Mouse (Mus musculus): ENCODE measurements around the gene Coq2. TPM values are rescaled to one million over a fixed set of nuclear protein-coding genes. Genes with fewer than 3 reads are reported as not detected.

The Coq2 gene
- total RNA-seq, 1 experiment, result 27.4 TPM

- Histone ChIP-seq H3K9me3 (ENCODE audit: control insufficient read depth, insufficient read depth, low read depth, low read length) (no peaks in the 10 kb centered on the region), H3K27ac (ENCODE audit: insufficient read depth, low read depth, low read length, poor library complexity, severe bottlenecking) (no peak overlapping the region), H3K4me3 (ENCODE audit: insufficient read depth in 1 of 2, low read depth in 1 of 2, low read length in 2 of 2, poor library complexity in 1 of 2, severe bottlenecking in 1 of 2) (no peak overlapping the region), H3K36me3 (ENCODE audit: control insufficient read depth, insufficient read depth, low read length, poor library complexity, severe bottlenecking) (no peaks in the 10 kb centered on the region), H3K4me1 (ENCODE audit: control insufficient read depth in 2 of 2, insufficient read depth in 2 of 2, low read length in 2 of 2, poor library complexity in 1 of 2) (no peaks in the 10 kb centered on the region), H3K9ac (ENCODE audit: insufficient read depth, low read depth, low read length, poor library complexity, severe bottlenecking) (no peak overlapping the region)
- in situ Hi-C loops (cut with MboI; ENCODE audit: low sequenced_read_pairs in 2 of 2, unreplicated experiment in 2 of 2), result no loop called here
- TF ChIP-seq HCFC1 (IDR thresholded peaks at IDR 0.05; ENCODE audit: borderline replicate concordance, insufficient read depth, low read length) (no peak), CHD2 (IDR thresholded peaks at IDR 0.05; ENCODE audit: low read depth, low read length) (no peak), ZNF384 (IDR thresholded peaks at IDR 0.05; ENCODE audit: low read depth, low read length) (no peak), MAFK (IDR thresholded peaks at IDR 0.05; ENCODE audit: insufficient read depth, low read depth, low read length) (no peak), ZC3H11A (IDR thresholded peaks at IDR 0.05; ENCODE audit: borderline replicate concordance, low read depth, low read length) (no peak)
- DNase-seq (ENCODE audit: low read depth, low spot score), result no peak
Measured at GRCm38 (mm10) chr5:100621876-100622508, 52.9 kb downstream of the Coq2 start.

GRCm38 (mm10) chr5:100620952-100621351, 54.0 kb downstream of the Coq2 start:
- no peak overlapping the region for H3K9ac ChIP-seq (ENCODE audit: insufficient read depth, low read depth, low read length, poor library complexity, severe bottlenecking)
- no peaks in the 10 kb centered on the region for H3K9me3 ChIP-seq (ENCODE audit: control insufficient read depth, insufficient read depth, low read depth, low read length)
- no peak for DNase-seq (ENCODE audit: low read depth, low spot score)
- in situ Hi-C loops (cut with MboI; ENCODE audit: low sequenced_read_pairs in 2 of 2, unreplicated experiment in 2 of 2), result no loop called here
- H3K4me1 ChIP-seq (ENCODE audit: control insufficient read depth in 2 of 2, insufficient read depth in 2 of 2, low read length in 2 of 2, poor library complexity in 1 of 2), result no peaks in the 10 kb centered on the region
- no peak for TF ChIP-seq ZNF384 (IDR thresholded peaks at IDR 0.05; ENCODE audit: low read depth, low read length)
- TF ChIP-seq MAFK (IDR thresholded peaks at IDR 0.05; ENCODE audit: insufficient read depth, low read depth, low read length), result no peak
- no peak for TF ChIP-seq HCFC1 (IDR thresholded peaks at IDR 0.05; ENCODE audit: borderline replicate concordance, insufficient read depth, low read length)
- H3K36me3 ChIP-seq (ENCODE audit: control insufficient read depth, insufficient read depth, low read length, poor library complexity, severe bottlenecking), result no peaks in the 10 kb centered on the region
- no peak overlapping the region for H3K4me3 ChIP-seq (ENCODE audit: insufficient read depth in 1 of 2, low read depth in 1 of 2, low read length in 2 of 2, poor library complexity in 1 of 2, severe bottlenecking in 1 of 2)
- H3K27ac ChIP-seq (ENCODE audit: insufficient read depth, low read depth, low read length, poor library complexity, severe bottlenecking), result no peak overlapping the region

- Histone ChIP-seq H3K4me1 (ENCODE audit: control insufficient read depth in 2 of 2, insufficient read depth in 2 of 2, low read length in 2 of 2, poor library complexity in 1 of 2) (no peaks in the 10 kb centered on the region), H3K9me3 (ENCODE audit: control insufficient read depth, insufficient read depth, low read depth, low read length) (no peaks in the 10 kb centered on the region), H3K9ac (ENCODE audit: insufficient read depth, low read depth, low read length, poor library complexity, severe bottlenecking) (no peak overlapping the region), H3K36me3 (ENCODE audit: control insufficient read depth, insufficient read depth, low read length, poor library complexity, severe bottlenecking) (no peaks in the 10 kb centered on the region), H3K4me3 (ENCODE audit: insufficient read depth in 1 of 2, low read depth in 1 of 2, low read length in 2 of 2, poor library complexity in 1 of 2, severe bottlenecking in 1 of 2) (no peak overlapping the region), H3K27ac (ENCODE audit: insufficient read depth, low read depth, low read length, poor library complexity, severe bottlenecking) (no peak overlapping the region)
- TF ChIP-seq MAFK (IDR thresholded peaks at IDR 0.05; ENCODE audit: insufficient read depth, low read depth, low read length) (no peak), ZNF384 (IDR thresholded peaks at IDR 0.05; ENCODE audit: low read depth, low read length) (no peak), ZC3H11A (IDR thresholded peaks at IDR 0.05; ENCODE audit: borderline replicate concordance, low read depth, low read length) (no peak), HCFC1 (IDR thresholded peaks at IDR 0.05; ENCODE audit: borderline replicate concordance, insufficient read depth, low read length) (no peak), CHD2 (IDR thresholded peaks at IDR 0.05; ENCODE audit: low read depth, low read length) (no peak)
- in situ Hi-C loops (cut with MboI; ENCODE audit: low sequenced_read_pairs in 2 of 2, unreplicated experiment in 2 of 2), result no loop called here
- no peak for DNase-seq (ENCODE audit: low read depth, low spot score)
Measured at GRCm38 (mm10) chr5:100619586-100620275, 55.2 kb downstream of the Coq2 start.

GRCm38 (mm10) chr5:100613896-100614768, 60.8 kb downstream of the Coq2 start:
- no peak overlapping the region for H3K4me3 ChIP-seq (ENCODE audit: insufficient read depth in 1 of 2, low read depth in 1 of 2, low read length in 2 of 2, poor library complexity in 1 of 2, severe bottlenecking in 1 of 2)
- H3K27ac ChIP-seq (ENCODE audit: insufficient read depth, low read depth, low read length, poor library complexity, severe bottlenecking), result no peak overlapping the region
- H3K36me3 ChIP-seq (ENCODE audit: control insufficient read depth, insufficient read depth, low read length, poor library complexity, severe bottlenecking), result no peaks in the 10 kb centered on the region
- H3K9me3 ChIP-seq (ENCODE audit: control insufficient read depth, insufficient read depth, low read depth, low read length), result no peaks in the 10 kb centered on the region
- in situ Hi-C loops (cut with MboI; ENCODE audit: low sequenced_read_pairs in 2 of 2, unreplicated experiment in 2 of 2), result no loop called here
- no peak for DNase-seq (ENCODE audit: low read depth, low spot score)
- TF ChIP-seq MAFK (IDR thresholded peaks at IDR 0.05; ENCODE audit: insufficient read depth, low read depth, low read length), result no peak
- no peak for TF ChIP-seq CHD2 (IDR thresholded peaks at IDR 0.05; ENCODE audit: low read depth, low read length)
- TF ChIP-seq ZC3H11A (IDR thresholded peaks at IDR 0.05; ENCODE audit: borderline replicate concordance, low read depth, low read length), result no peak
- no peak for TF ChIP-seq HCFC1 (IDR thresholded peaks at IDR 0.05; ENCODE audit: borderline replicate concordance, insufficient read depth, low read length)
- no peak for TF ChIP-seq ZNF384 (IDR thresholded peaks at IDR 0.05; ENCODE audit: low read depth, low read length)
- H3K9ac ChIP-seq (ENCODE audit: insufficient read depth, low read depth, low read length, poor library complexity, severe bottlenecking), result no peak overlapping the region
- H3K4me1 ChIP-seq (ENCODE audit: control insufficient read depth in 2 of 2, insufficient read depth in 2 of 2, low read length in 2 of 2, poor library complexity in 1 of 2), result no peaks in the 10 kb centered on the region
